Comparison of ENCODE assay signal across 26 mouse cellular contexts in the genomic region with DNA sequence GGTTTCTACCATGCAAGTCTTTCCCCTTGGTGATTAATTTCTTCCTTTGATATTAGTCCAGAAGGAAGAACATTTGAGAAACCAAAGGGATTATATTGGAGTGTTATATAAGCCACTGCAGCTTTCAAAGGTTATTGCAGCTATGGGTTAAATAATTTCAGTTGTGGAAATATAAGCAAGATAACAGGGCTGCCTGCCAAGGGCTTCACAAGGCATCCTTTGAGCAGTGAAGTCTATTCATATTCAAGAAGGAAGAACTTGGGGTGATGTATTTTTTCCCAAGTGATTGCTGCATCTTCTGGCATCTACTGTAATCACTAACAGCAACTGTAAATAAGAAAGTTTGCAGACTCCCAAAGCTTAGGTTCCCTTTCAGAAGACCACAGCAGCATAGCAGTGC. TPM values are rescaled to one million over a fixed set of nuclear protein-coding genes. Genes with fewer than 3 reads are reported as not detected.
A peak's percentile ranks its signal among the peaks of the same experiment; 100 is the strongest.
DNase-seq lines count a peak whose midpoint lies in the region; ATAC-seq and TF ChIP-seq lines count a peak whose summit lies in the region.
"Had no signal": no experiment of that assay in that cellular context is flagged by ENCODE, and none has a peak within 500 bp of the region (broad histone marks: within the 10 kb centered on the region; RNA-seq: fewer than 3 reads in every experiment).

No protein-coding gene starts in this region.

- H3K4me3 ChIP-seq in embryonic facial prominence, embryonic 14.5 days (ENCODE audit: low read depth, low read length): no peak overlapping the region
- no peak overlapping the region for H3K4me3 ChIP-seq in embryonic facial prominence, embryonic 10.5 days
- no peak overlapping the region for H3K4me3 ChIP-seq in heart, embryonic 14.5 days (ENCODE audit: control insufficient read depth in 1 of 2, insufficient read depth in 1 of 2, low read depth in 1 of 2, low read length in 2 of 2)
- no peak overlapping the region for H3K4me3 ChIP-seq in lung, postnatal 0 days (ENCODE audit: low read depth, low read length)
- H3K4me3 ChIP-seq: forebrain, embryonic 15.5 days; hindbrain, embryonic 12.5 days had no signal

- no peak overlapping the region for H3K27ac ChIP-seq in embryonic facial prominence, embryonic 14.5 days (replicated peaks; ENCODE audit: low read depth, low read length)
- H3K27ac ChIP-seq in embryonic facial prominence, embryonic 10.5 days (replicated peaks): no peak overlapping the region
- H3K27ac ChIP-seq in heart, embryonic 14.5 days (replicated peaks in 1 of 2; ENCODE audit: control insufficient read depth in 1 of 2, insufficient read depth in 1 of 2, low read depth in 2 of 2, low read length in 2 of 2): peak overlapping the region; percentile 8 to 24; a peak in 2 of 4 replicates
- no peak overlapping the region for H3K27ac ChIP-seq in lung, postnatal 0 days (ENCODE audit: low read length)
- H3K27ac ChIP-seq: forebrain, embryonic 15.5 days; hindbrain, embryonic 12.5 days had no signal

- H3K4me2 ChIP-seq in embryonic facial prominence, embryonic 14.5 days (ENCODE audit: low read depth, low read length): no peak overlapping the region
- no peak overlapping the region for H3K4me2 ChIP-seq in heart, embryonic 14.5 days (ENCODE audit: low read length)
- H3K4me2 ChIP-seq in lung, postnatal 0 days (replicated peaks; ENCODE audit: low read depth, low read length): no peak overlapping the region
- H3K4me2 ChIP-seq: forebrain, embryonic 15.5 days; hindbrain, embryonic 12.5 days had no signal

- H3K9me3 ChIP-seq in embryonic facial prominence, embryonic 14.5 days (ENCODE audit: control insufficient read depth, low read length): no peaks in the 10 kb centered on the region
- no peaks in the 10 kb centered on the region for H3K9me3 ChIP-seq in embryonic facial prominence, embryonic 10.5 days
- H3K9me3 ChIP-seq in heart, embryonic 14.5 days (ENCODE audit: control insufficient read depth, low read length): no peaks in the 10 kb centered on the region
- H3K9me3 ChIP-seq in lung, postnatal 0 days (ENCODE audit: low read length): no peaks in the 10 kb centered on the region
- H3K9me3 ChIP-seq: forebrain, embryonic 15.5 days; G1E; hindbrain, embryonic 12.5 days had no signal

- H3K9ac ChIP-seq in embryonic facial prominence, embryonic 14.5 days (ENCODE audit: low read depth, low read length): no peak overlapping the region
- no peak overlapping the region for H3K9ac ChIP-seq in heart, embryonic 14.5 days (ENCODE audit: low read length)
- no peak overlapping the region for H3K9ac ChIP-seq in lung, postnatal 0 days (replicated peaks; ENCODE audit: low read depth)
- H3K9ac ChIP-seq: forebrain, embryonic 15.5 days; hindbrain, embryonic 12.5 days had no signal

- no peaks in the 10 kb centered on the region for H3K27me3 ChIP-seq in embryonic facial prominence, embryonic 14.5 days (replicated peaks; ENCODE audit: control insufficient read depth, insufficient read depth, low read length)
- H3K27me3 ChIP-seq in embryonic facial prominence, embryonic 10.5 days (replicated peaks; ENCODE audit: low read depth, poor library complexity, severe bottlenecking): no peaks in the 10 kb centered on the region
- H3K27me3 ChIP-seq in heart, embryonic 14.5 days (ENCODE audit: control insufficient read depth, insufficient read depth, low read length): no peaks in the 10 kb centered on the region
- H3K27me3 ChIP-seq in lung, postnatal 0 days (replicated peaks; ENCODE audit: insufficient read depth, low read length): no peaks in the 10 kb centered on the region
- H3K27me3 ChIP-seq: forebrain, embryonic 15.5 days; hindbrain, embryonic 12.5 days; Patski had no signal

- ATAC-seq in embryonic facial prominence, embryonic 14.5 days (ENCODE audit: low read depth): no peak
- ATAC-seq in heart, embryonic 14.5 days (ENCODE audit: insufficient number of reproducible peaks, insufficient read depth, low FRiP score, low read depth): no peak
- ATAC-seq in lung, postnatal 0 days: no peak
- ATAC-seq: activated CD4-positive, CD25-positive, alpha-beta regulatory T cell, adult 4 months; CD4-positive, CD25-positive, alpha-beta regulatory T cell, adult 4 months; forebrain, embryonic 15.5 days; hindbrain, embryonic 16.5 days; inflammation-experienced regulatory T-cells, adult 6 months; Patski had no signal

- 0 out of 2 replicates have a peak, but pooled peaks cover 4% of the 10 kb centered on the region for H3K36me3 ChIP-seq in embryonic facial prominence, embryonic 14.5 days (ENCODE audit: control insufficient read depth, insufficient read depth, low read length)
- H3K36me3 ChIP-seq in embryonic facial prominence, embryonic 10.5 days (replicated peaks): no peaks in the 10 kb centered on the region
- peaks cover 36% of the 10 kb centered on the region for H3K36me3 ChIP-seq in heart, embryonic 14.5 days (ENCODE audit: control insufficient read depth, insufficient read depth, low read length)
- peaks cover 12% of the 10 kb centered on the region; the same call in 1 of the 2 replicates for H3K36me3 ChIP-seq in lung, postnatal 0 days (ENCODE audit: insufficient read depth, low read length)
- H3K36me3 ChIP-seq: forebrain, embryonic 15.5 days; G1E; hindbrain, embryonic 12.5 days had no signal

- H3K4me1 ChIP-seq in embryonic facial prominence, embryonic 14.5 days (ENCODE audit: control insufficient read depth, insufficient read depth, low read length): peaks cover 3% of the 10 kb centered on the region; the same call in 1 of the 2 replicates
- no peaks in the 10 kb centered on the region for H3K4me1 ChIP-seq in embryonic facial prominence, embryonic 10.5 days
- peaks cover 0 to 10% of the 10 kb centered on the region in 2 experiments; a peak in 1 of 4 replicates for H3K4me1 ChIP-seq in heart, embryonic 14.5 days (ENCODE audit: control insufficient read depth in 2 of 2, insufficient read depth in 2 of 2, low read length in 2 of 2)
- H3K4me1 ChIP-seq in lung, postnatal 0 days (ENCODE audit: insufficient read depth, low read depth, low read length): no peaks in the 10 kb centered on the region
- H3K4me1 ChIP-seq: forebrain, embryonic 15.5 days; hindbrain, embryonic 12.5 days had no signal

- TF ChIP-seq EP300 in lung, postnatal 0 days (IDR thresholded peaks at IDR 0.05): no peak

- TF ChIP-seq CTCF in lung, postnatal 0 days (IDR thresholded peaks at IDR 0.05): no peak

- DNase-seq in embryonic facial prominence, embryonic 14.5 days (ENCODE audit: low spot score): peak; percentile 55
- DNase-seq in embryonic facial prominence, embryonic 10.5 days (ENCODE audit: low spot score): no peak
- no peak for DNase-seq in heart, postnatal 4 days
- DNase-seq in lung, postnatal 0 days (ENCODE audit: low spot score): peak; percentile 23
- no peak for DNase-seq in lung, postnatal 10 days
- DNase-seq in embryo, embryonic 10.5 days (ENCODE audit: low spot score): no peak
- DNase-seq: adrenal gland, postnatal 14 days; B cell, adult 2 months; cerebellum, adult 18-20 months; cerebellum, adult 9-11 months; cerebellum, postnatal 36 days; gastrocnemius, postnatal 10 days; heart, postnatal 36 days had no signal

RNA-seq across cellular contexts. Expression of gene Hsd17b11, which starts 10.3 kb away (rescaled TPM):
- 4.5 and 4.9 TPM in 2 replicates for polyA plus RNA-seq in embryonic facial prominence, embryonic 14.5 days (2014; fragmentation: Nextera tagmentation; extraction: Ambion mirVana)
- polyA plus RNA-seq in embryonic facial prominence, embryonic 10.5 days (2016; fragmentation: Nextera tagmentation; extraction: Ambion mirVana): 2.1 and 2.6 TPM in 2 replicates
- polyA plus RNA-seq in heart, embryonic 14.5 days (2014; fragmentation: Nextera tagmentation; extraction: Ambion mirVana): 4.1 and 5.4 TPM in 2 replicates
- total RNA-seq in heart, postnatal 4 days (2021): 10 to 100 TPM; 24.0 to 26.4 TPM
- 15.9 and 17.8 TPM in 2 replicates for polyA plus RNA-seq in lung, postnatal 0 days (2015; fragmentation: Nextera tagmentation; extraction: Ambion mirVana)

RNA-seq across cellular contexts. Expression of gene Hsd17b13, which starts 34.2 kb away (rescaled TPM):
- polyA plus RNA-seq in embryonic facial prominence, embryonic 14.5 days (2014; fragmentation: Nextera tagmentation; extraction: Ambion mirVana): 0.15 and 0.26 TPM in 2 replicates
- not detected in 2 replicates for polyA plus RNA-seq in embryonic facial prominence, embryonic 10.5 days (2016; fragmentation: Nextera tagmentation; extraction: Ambion mirVana)
- not detected in 2 replicates for polyA plus RNA-seq in heart, embryonic 14.5 days (2014; fragmentation: Nextera tagmentation; extraction: Ambion mirVana)
- total RNA-seq in heart, postnatal 4 days (2021): under 1 TPM in 1 of 2 experiments, not detected in 1; 0.26 TPM
- polyA plus RNA-seq in lung, postnatal 0 days (2015; fragmentation: Nextera tagmentation; extraction: Ambion mirVana): 0.20 TPM in 1 of 2 replicates, not detected in the other
- total RNA-seq: adrenal gland, adult 18-20 months; G1E; heart, adult 8-10 months; heart, postnatal 36 days had no signal
- polyA plus RNA-seq: activated CD4-positive, CD25-positive, alpha-beta regulatory T cell, adult 4 months; CD4-positive, CD25-positive, alpha-beta regulatory T cell, adult 4 months; embryonic facial prominence, embryonic 11.5 days; forebrain, embryonic 11.5 days; forebrain, embryonic 15.5 days; G1E; hindbrain, embryonic 12.5 days; hindbrain, embryonic 16.5 days; inflammation-experienced regulatory T-cells, adult 6 months; Patski had no signal

RNA-seq across cellular contexts. Expression of gene Nudt9, which starts 34.7 kb away (rescaled TPM):
- 56.8 and 59.0 TPM in 2 replicates for polyA plus RNA-seq in embryonic facial prominence, embryonic 14.5 days (2014; fragmentation: Nextera tagmentation; extraction: Ambion mirVana)
- polyA plus RNA-seq in embryonic facial prominence, embryonic 10.5 days (2016; fragmentation: Nextera tagmentation; extraction: Ambion mirVana): 63.1 and 65.1 TPM in 2 replicates
- polyA plus RNA-seq in heart, embryonic 14.5 days (2014; fragmentation: Nextera tagmentation; extraction: Ambion mirVana): 48.4 and 53.9 TPM in 2 replicates
- 10 to 100 TPM; 43.1 to 44.1 TPM for total RNA-seq in heart, postnatal 4 days (2021)
- polyA plus RNA-seq in lung, postnatal 0 days (2015; fragmentation: Nextera tagmentation; extraction: Ambion mirVana): 58.8 and 66.0 TPM in 2 replicates

Comparison
In these comparisons a context has a peak if more than half of its experiments do, and no peak if none do; other contexts are left out.
1. DNase-seq: peak in embryonic facial prominence, embryonic 14.5 days (single experiment) and lung, postnatal 0 days (single experiment); none in embryonic facial prominence, embryonic 10.5 days (single experiment), heart, postnatal 4 days (single experiment), lung, postnatal 10 days (single experiment) and embryo, embryonic 10.5 days (single experiment).
2. H3K27ac ChIP-seq: peak in heart, embryonic 14.5 days (2 of 2); none in embryonic facial prominence, embryonic 14.5 days (single experiment), embryonic facial prominence, embryonic 10.5 days (single experiment) and lung, postnatal 0 days (single experiment).